Mouse (Mus musculus) liver, adult 2 months (tissue): ENCODE results near the gene Cks2. TPM values are rescaled to one million over a fixed set of nuclear protein-coding genes. Genes with fewer than 3 reads are reported as not detected.

Source experiments
- DNase-seq: peaks from one replicate; pipeline ENCODE4 v3.0.0-alpha.2; 2011; ENCODE audit warnings: low read depth, low spot score; ENCODE audit errors: extremely low read depth
- H3K27ac ChIP-seq: fragments of 200-500 bp; replicated peaks from 2 replicates; pipeline ENCODE4 v1.5.1; 2012; ENCODE audit warnings: low read depth, mild to moderate bottlenecking, control low read depth, inconsistent platforms, low read length; ENCODE audit not compliant: insufficient read depth
- H3K27me3 ChIP-seq: fragments of 200-500 bp; 2 replicates; pipeline ENCODE4 v1.6.1; 2012; ENCODE audit warnings: mild to moderate bottlenecking, moderate library complexity, low read length, inconsistent platforms; ENCODE audit not compliant: control insufficient read depth, insufficient read depth
- H3K36me3 ChIP-seq: fragments of 200-500 bp; 2 replicates; pipeline ENCODE4 v1.6.1; 2012; ENCODE audit warnings: low read length, inconsistent platforms; ENCODE audit not compliant: control insufficient read depth, insufficient read depth
- H3K4me1 ChIP-seq: fragments of 200-500 bp; 2 replicates; pipeline ENCODE4 v1.6.1; 2011; ENCODE audit warnings: low read length; ENCODE audit not compliant: control insufficient read depth, insufficient read depth
- H3K4me3 ChIP-seq: fragments of 200-500 bp; 2 replicates; pipeline ENCODE4 v1.5.1; 2011; ENCODE audit warnings: low read depth, mild to moderate bottlenecking, control low read depth, low read length, moderate library complexity; ENCODE audit not compliant: insufficient read depth
- H3K79me2 ChIP-seq: fragments of 200-500 bp; 2 replicates; pipeline ENCODE4 v1.6.1; 2012; ENCODE audit warnings: inconsistent platforms, mild to moderate bottlenecking, low read length, moderate library complexity; ENCODE audit not compliant: control insufficient read depth, insufficient read depth
- H3K9ac ChIP-seq: fragments of 200-500 bp; 2 replicates; pipeline ENCODE4 v1.6.1; 2012; ENCODE audit warnings: low read depth, mild to moderate bottlenecking, control low read depth, inconsistent platforms, low read length
- CTCF ChIP-seq: fragments of 200-500 bp; IDR thresholded peaks from 2 replicates; pipeline ENCODE4 v1.5.1; 2011; ENCODE audit warnings: low read depth, low read length, control low read depth
- POLR2A ChIP-seq: fragments of 200-500 bp; IDR thresholded peaks from 2 replicates; pipeline ENCODE4 v1.6.1; 2011; ENCODE audit warnings: low read length, control low read depth; ENCODE audit not compliant: insufficient read depth; ENCODE audit errors: extremely low read depth
- WGBS: fragments of 180-500 bp; shearing (Covaris S2); methylation state at CpG from one replicate; pipeline ENCODE4 v1.1.7; 2018; 5-methylcytosine and 5-hydroxymethylcytosine counted together
- polyA plus RNA-seq: library from polyadenylated mRNA; depleted of rRNA; stranded (reverse); fragments of >200 nt; gene quantifications from 2 replicates; pipeline ENCODE4 v1.2.3, GENCODE M21; 2012
- total RNA-seq: library from RNA; depleted of rRNA; stranded (reverse); fragments of >200 nt; gene quantifications from 2 replicates; pipeline ENCODE4 v1.2.3, GENCODE M21; 2014

The Cks2 gene
- total and polyA plus RNA-seq, 2 experiments, result 22.7 to 38.0 TPM

GRCm38 (mm10) chr13:51648237-51648636 lies 3.2 kb downstream of the Cks2 start:
- H3K27ac ChIP-seq, result peak overlapping the region; percentile 80

GRCm38 (mm10) chr13:51649740-51650139 lies 4.7 kb downstream of the Cks2 start:
- 63% methylated on average over 1 of the region's 1 CpGs for WGBS
- no peak for DNase-seq
- Histone ChIP-seq H3K9ac (no peak overlapping the region), H3K27me3 (no peaks in the 10 kb centered on the region), H3K79me2 (peaks cover 12% of the 10 kb centered on the region; the same call in 1 of the 2 replicates), H3K4me3 (no peak overlapping the region), H3K36me3 (peaks cover 8% of the 10 kb centered on the region), H3K27ac (no peak overlapping the region), H3K4me1 (peaks cover 5% of the 10 kb centered on the region)
- no peak for TF ChIP-seq POLR2A

More at GRCm38 (mm10) chr13:51648237-51648636, 3.2 kb downstream of the Cks2 start:
- H3K4me3 ChIP-seq, result no peak overlapping the region
- 37% methylated on average over 4 of the region's 4 CpGs for WGBS
- no peak for DNase-seq
- peaks cover 5% of the 10 kb centered on the region for H3K4me1 ChIP-seq
- H3K79me2 ChIP-seq, result peaks cover 6% of the 10 kb centered on the region; the same call in 1 of the 2 replicates
- peaks cover 5% of the 10 kb centered on the region for H3K36me3 ChIP-seq
- H3K9ac ChIP-seq, result 0 out of 2 replicates have a peak overlapping the region, but pooled peaks have one; percentile 35
- no peaks in the 10 kb centered on the region for H3K27me3 ChIP-seq
- TF ChIP-seq CTCF, result no peak
- TF ChIP-seq POLR2A, result no peak

- Histone ChIP-seq H3K4me3 (peak within 1 kb of the TSS; percentile 96), H3K36me3 (peaks cover 23% of the 10 kb centered on the region), H3K9ac (peak within 1 kb of the TSS; percentile 99), H3K27me3 (no peaks in the 10 kb centered on the region), H3K79me2 (peaks cover 12% of the 10 kb centered on the region; the same call in 1 of the 2 replicates), H3K4me1 (peaks cover 5% of the 10 kb centered on the region), H3K27ac (peak within 1 kb of the TSS; percentile 91)
- peak; percentile 74 for DNase-seq
- TF ChIP-seq CTCF (peak; percentile 86), POLR2A (peak; percentile 42; the same call in 1 of the 2 replicates)
- under 1% methylated on average over 69 of the region's 69 CpGs for WGBS
Observed at GRCm38 (mm10) chr13:51651408-51652064, 6.5 kb downstream of the Cks2 start, which contains the start of gene Secisbp2. Gene Secisbp2 (plus strand): TSS chr13:51651697.

GRCm38 (mm10) chr13:51653159-51653558 lies 8.1 kb downstream of the Cks2 start:
- peaks cover 38% of the 10 kb centered on the region for H3K36me3 ChIP-seq
- H3K79me2 ChIP-seq, result peaks cover 12% of the 10 kb centered on the region; the same call in 1 of the 2 replicates
- 95% methylated on average over 6 of the region's 6 CpGs for WGBS
- H3K27ac ChIP-seq, result no peak overlapping the region
- H3K9ac ChIP-seq, result no peak overlapping the region
- H3K27me3 ChIP-seq, result no peaks in the 10 kb centered on the region
- H3K4me3 ChIP-seq, result no peak overlapping the region
- DNase-seq, result no peak
- TF ChIP-seq CTCF, result no peak
- no peak for TF ChIP-seq POLR2A
- peaks cover 5% of the 10 kb centered on the region for H3K4me1 ChIP-seq

GRCm38 (mm10) chr13:51653961-51654360 lies 8.9 kb downstream of the Cks2 start:
- no peak for DNase-seq
- 97% methylated on average over 9 of the region's 9 CpGs for WGBS
- peaks cover 43% of the 10 kb centered on the region for H3K36me3 ChIP-seq

More at GRCm38 (mm10) chr13:51653961-51654360, 8.9 kb downstream of the Cks2 start:
- Histone ChIP-seq H3K9ac (no peak overlapping the region), H3K4me1 (peaks cover 5% of the 10 kb centered on the region), H3K27ac (no peak overlapping the region), H3K27me3 (no peaks in the 10 kb centered on the region), H3K79me2 (peaks cover 12% of the 10 kb centered on the region; the same call in 1 of the 2 replicates), H3K4me3 (no peak overlapping the region)
- TF ChIP-seq POLR2A, result no peak
- TF ChIP-seq CTCF, result no peak
